Mouse (Mus musculus) hindbrain, embryonic 13.5 days (tissue): Measurements from ENCODE around the gene Agmat. TPM values are rescaled to one million over a fixed set of nuclear protein-coding genes. Genes with fewer than 3 reads are reported as not detected.
"Not testable (repeated sequence)": the region's sequence is repeated elsewhere in the genome, so short reads cannot be mapped to it uniquely, and the experiment has no call there.

Experiments used
- ATAC-seq: fragments of 200-750 bp; cut with Nextera tagmentation; 2 replicates; pipeline ENCODE4 v1.8.0; 2017; ENCODE audit warnings: moderate TSS enrichment; ENCODE audit not compliant: low FRiP score
- H3K27ac ChIP-seq: fragments of 300-500 bp; sonication (generic); 2 replicates; pipeline ENCODE4 v1.5.1; 2015; ENCODE audit warnings: inconsistent platforms, mild to moderate bottlenecking, moderate library complexity
- H3K27me3 ChIP-seq: fragments of 300-500 bp; sonication (generic); 2 replicates; pipeline ENCODE4 v1.6.1; 2015; ENCODE audit warnings: mild to moderate bottlenecking, inconsistent platforms
- H3K36me3 ChIP-seq: fragments of 300-500 bp; sonication (generic); 2 replicates; pipeline ENCODE4 v1.6.1; 2015; ENCODE audit warnings: mild to moderate bottlenecking, inconsistent platforms
- H3K4me1 ChIP-seq: fragments of 300-500 bp; sonication (generic); replicated peaks from 2 replicates; pipeline ENCODE4 v1.6.1; 2015; ENCODE audit warnings: inconsistent platforms
- H3K4me2 ChIP-seq: fragments of 300-500 bp; sonication (generic); 2 replicates; pipeline ENCODE4 v1.6.1; 2015; ENCODE audit warnings: inconsistent platforms, mild to moderate bottlenecking, moderate library complexity
- H3K4me3 ChIP-seq: fragments of 300-500 bp; sonication (generic); 2 replicates; pipeline ENCODE4 v1.5.1; 2015; ENCODE audit warnings: mild to moderate bottlenecking, inconsistent platforms
- H3K9ac ChIP-seq: fragments of 300-500 bp; sonication (generic); 2 replicates; pipeline ENCODE4 v1.6.1; 2015; ENCODE audit warnings: mild to moderate bottlenecking, inconsistent platforms
- H3K9me3 ChIP-seq: fragments of 300-500 bp; sonication (generic); 2 replicates; pipeline ENCODE4 v1.6.1; 2016; ENCODE audit warnings: inconsistent platforms
- WGBS: fragments of 180-500 bp; shearing (Covaris S2); methylation state at CpG from one replicate; pipeline ENCODE4 v1.1.7; 2015; 5-methylcytosine and 5-hydroxymethylcytosine counted together
- polyA plus RNA-seq: library from polyadenylated mRNA; unstranded; fragments of >200 nt; fragmentation: Nextera tagmentation; extraction: Ambion mirVana; gene quantifications from 2 replicates; pipeline ENCODE4 v1.2.1, GENCODE M21; 2015

Agmat gene
- polyA plus RNA-seq, 1 experiment from 2014 or later = not detected

GRCm38 (mm10) chr4:141765008-141765407, 18.5 kb downstream of the Agmat start:
- peaks cover 90% of the 10 kb centered on the region for H3K36me3 ChIP-seq
- WGBS = 92% methylated on average over 3 of the region's 3 CpGs
- no peaks in the 10 kb centered on the region for H3K9me3 ChIP-seq

DNA sequence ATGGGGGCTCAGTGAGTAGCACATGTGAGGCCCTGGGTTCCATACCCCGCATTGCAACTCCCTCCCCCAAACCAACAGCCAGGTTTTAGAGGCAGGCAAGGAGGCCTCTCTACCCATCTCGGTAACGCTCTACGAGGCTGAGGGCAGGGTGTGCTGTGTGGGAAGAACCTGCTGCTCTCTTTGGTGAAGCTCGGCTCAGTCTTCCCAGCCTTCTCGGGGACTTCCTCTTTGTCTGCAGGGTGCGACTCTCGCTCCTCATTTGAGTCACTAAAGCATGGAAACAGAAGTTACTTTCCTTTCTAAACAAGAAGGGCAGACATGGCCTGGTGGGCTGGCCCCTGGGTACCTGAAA, 19.8 kb downstream of the Agmat start:
- H3K4me2 ChIP-seq = no peak overlapping the region; the same call in 1 of the 2 replicates
- H3K27me3 ChIP-seq = no peaks in the 10 kb centered on the region
- ATAC-seq = peak; percentile 41; the same call in 1 of the 2 replicates
- no peaks in the 10 kb centered on the region for H3K9me3 ChIP-seq
- peak overlapping the region; percentile 85 for H3K27ac ChIP-seq
- no peak overlapping the region for H3K9ac ChIP-seq
- peaks cover 96% of the 10 kb centered on the region for H3K36me3 ChIP-seq
- WGBS = 75% methylated on average over 8 of the region's 8 CpGs
- no peak overlapping the region for H3K4me3 ChIP-seq
- peaks cover 24% of the 10 kb centered on the region for H3K4me1 ChIP-seq

More at GRCm38 (mm10) chr4:141765008-141765407, 18.5 kb downstream of the Agmat start:
- H3K4me3 ChIP-seq = no peak overlapping the region
- no peak for ATAC-seq
- peaks cover 24% of the 10 kb centered on the region for H3K4me1 ChIP-seq
- no peak overlapping the region for H3K4me2 ChIP-seq
- H3K27ac ChIP-seq = no peak overlapping the region
- no peak overlapping the region for H3K9ac ChIP-seq
- H3K27me3 ChIP-seq = no peaks in the 10 kb centered on the region

- Histone ChIP-seq H3K27me3 (no peaks in the 10 kb centered on the region), H3K27ac (peak overlapping the region; percentile 85), H3K4me2 (no peak overlapping the region; the same call in 1 of the 2 replicates), H3K4me1 (peaks cover 24% of the 10 kb centered on the region), H3K9ac (no peak overlapping the region), H3K4me3 (no peak overlapping the region), H3K9me3 (no peaks in the 10 kb centered on the region), H3K36me3 (peaks cover 96% of the 10 kb centered on the region)
- ATAC-seq = peak; percentile 70
- 54% methylated on average over 19 of the region's 19 CpGs for WGBS
Observed at GRCm38 (mm10) chr4:141766668-141767352, 20.3 kb downstream of the Agmat start.

- Histone ChIP-seq H3K4me2 (no peak overlapping the region), H3K36me3 (peaks cover 96% of the 10 kb centered on the region), H3K4me3 (no peak overlapping the region), H3K4me1 (peaks cover 24% of the 10 kb centered on the region), H3K27me3 (no peaks in the 10 kb centered on the region), H3K9ac (peak overlapping the region; percentile 25; the same call in 1 of the 2 replicates), H3K27ac (peak overlapping the region; percentile 85), H3K9me3 (no peaks in the 10 kb centered on the region)
- WGBS = 78% methylated on average over 19 of the region's 19 CpGs
- ATAC-seq = no peak
Observed at GRCm38 (mm10) chr4:141767353-141768036, 21.0 kb downstream of the Agmat start.

- 94% methylated on average over 8 of the region's 8 CpGs for WGBS
- Histone ChIP-seq H3K36me3 (peaks cover 96% of the 10 kb centered on the region), H3K4me2 (no peak overlapping the region), H3K27ac (no peak overlapping the region), H3K4me3 (no peak overlapping the region), H3K9me3 (no peaks in the 10 kb centered on the region), H3K4me1 (peaks cover 24% of the 10 kb centered on the region), H3K27me3 (no peaks in the 10 kb centered on the region), H3K9ac (no peak overlapping the region)
- ATAC-seq = no peak
Observed at GRCm38 (mm10) chr4:141769501-141770160, 23.2 kb downstream of the Agmat start.

- 92% methylated on average over 8 of the region's 8 CpGs for WGBS
- no peak for ATAC-seq
- Histone ChIP-seq H3K4me1 (peaks cover 14% of the 10 kb centered on the region), H3K4me3 (no peak overlapping the region), H3K36me3 (peaks cover 100% of the 10 kb centered on the region), H3K27ac (no peak overlapping the region), H3K9me3 (no peaks in the 10 kb centered on the region), H3K27me3 (no peaks in the 10 kb centered on the region), H3K9ac (no peak overlapping the region), H3K4me2 (no peak overlapping the region)
Observed at GRCm38 (mm10) chr4:141771823-141772222, 25.4 kb downstream of the Agmat start.

DNA sequence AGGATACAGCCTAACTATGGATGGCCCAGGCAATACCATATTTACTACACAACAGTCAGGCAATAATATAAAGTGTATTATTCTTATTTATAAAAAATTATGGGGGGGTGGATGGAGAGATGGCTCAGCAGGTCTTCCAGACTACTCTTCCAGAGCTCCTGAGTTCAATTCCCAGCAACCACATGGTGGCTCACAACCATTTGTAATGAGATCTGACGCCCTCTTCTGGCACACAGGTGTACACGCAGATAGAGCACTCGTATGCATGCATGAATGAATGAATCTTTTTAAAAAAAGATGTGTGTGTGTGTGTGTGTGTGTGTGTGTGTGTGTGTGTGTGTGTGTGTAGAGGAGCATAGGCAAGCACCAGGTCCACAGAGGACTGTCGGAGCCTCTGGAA, 26.5 kb downstream of the Agmat start:
- not testable (repeated sequence) for H3K27ac ChIP-seq, H3K4me1 ChIP-seq, H3K4me2 ChIP-seq, ATAC-seq, H3K4me3 ChIP-seq, H3K9me3 ChIP-seq, H3K27me3 ChIP-seq, H3K9ac ChIP-seq
- H3K36me3 ChIP-seq = peaks cover 98% of the 10 kb centered on the region
- 84% methylated on average over 4 of the region's 4 CpGs for WGBS

DNA sequence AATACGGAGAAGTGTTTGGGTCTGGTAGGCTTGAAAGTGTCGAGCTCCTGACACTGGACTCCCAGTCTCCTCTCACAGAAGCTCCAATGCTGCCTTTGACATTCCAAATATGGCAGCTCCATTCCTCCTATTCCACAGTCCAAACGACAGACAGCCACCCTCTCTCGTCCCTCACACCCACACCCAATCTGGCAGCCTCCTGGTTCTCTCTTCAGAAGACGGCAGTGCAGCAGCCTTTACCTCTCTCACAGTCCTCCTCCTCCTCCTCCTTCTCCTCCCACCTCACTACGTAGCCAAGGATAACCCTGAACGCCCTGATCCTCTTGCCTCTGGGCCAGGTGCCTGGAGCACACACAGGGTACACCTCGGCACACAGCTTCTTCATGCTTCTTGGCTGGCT, 33.4 kb downstream of the Agmat start:
- WGBS = 96% methylated on average over 8 of the region's 8 CpGs
- Histone ChIP-seq H3K27ac (no peak overlapping the region), H3K4me1 (no peaks in the 10 kb centered on the region), H3K4me3 (no peak overlapping the region), H3K9me3 (no peaks in the 10 kb centered on the region), H3K27me3 (no peaks in the 10 kb centered on the region), H3K9ac (no peak overlapping the region), H3K4me2 (no peak overlapping the region), H3K36me3 (peaks cover 96% of the 10 kb centered on the region)
- ATAC-seq = no peak

DNA sequence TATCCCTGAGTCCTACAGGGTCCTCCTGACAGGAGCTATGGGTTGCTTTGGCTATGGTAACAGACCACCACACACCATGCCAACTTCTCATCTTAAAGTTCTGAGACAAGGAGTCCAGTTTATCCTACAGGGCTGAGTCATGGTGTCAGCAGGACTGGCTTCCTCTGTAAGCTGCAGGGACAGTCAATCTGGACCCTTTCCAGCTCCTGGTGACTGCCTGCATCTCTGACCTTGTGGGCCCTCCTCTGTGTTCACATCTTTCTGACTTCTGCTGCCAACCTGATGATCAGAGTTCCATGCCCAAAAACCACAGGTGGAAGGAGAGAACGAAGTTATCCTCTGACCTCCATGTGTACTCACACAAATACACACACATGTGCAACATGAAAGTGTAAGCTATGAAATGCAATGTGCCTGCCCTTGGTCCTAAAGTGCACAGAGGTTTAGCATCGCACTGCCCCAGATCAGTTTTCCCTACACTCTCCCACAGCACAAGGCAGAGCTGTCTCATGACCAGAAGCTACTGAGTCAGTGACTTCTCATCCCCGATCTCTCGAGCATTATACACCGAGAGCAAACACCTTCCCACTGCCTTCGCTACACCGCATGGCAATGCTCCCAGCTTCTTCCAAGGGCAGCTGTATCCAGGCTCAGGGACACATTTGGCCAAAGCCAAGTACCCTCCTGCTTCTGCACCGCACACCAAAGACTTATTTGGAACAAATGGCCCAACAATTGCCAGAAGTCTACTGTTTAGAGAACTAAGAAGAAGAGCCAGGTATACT, 34.9 kb downstream of the Agmat start:
- no peaks in the 10 kb centered on the region for H3K9me3 ChIP-seq
- H3K4me3 ChIP-seq = no peak overlapping the region
- peaks cover 92% of the 10 kb centered on the region for H3K36me3 ChIP-seq
- no peak overlapping the region for H3K9ac ChIP-seq
- no peak overlapping the region for H3K4me2 ChIP-seq
- H3K27me3 ChIP-seq = no peaks in the 10 kb centered on the region
- H3K4me1 ChIP-seq = no peaks in the 10 kb centered on the region
- ATAC-seq = no peak
- H3K27ac ChIP-seq = no peak overlapping the region
- 95% methylated on average over 8 of the region's 8 CpGs for WGBS

GRCm38 (mm10) chr4:141784835-141785234, 38.4 kb downstream of the Agmat start:
- peaks cover 70% of the 10 kb centered on the region for H3K36me3 ChIP-seq
- no peak for ATAC-seq

DNA sequence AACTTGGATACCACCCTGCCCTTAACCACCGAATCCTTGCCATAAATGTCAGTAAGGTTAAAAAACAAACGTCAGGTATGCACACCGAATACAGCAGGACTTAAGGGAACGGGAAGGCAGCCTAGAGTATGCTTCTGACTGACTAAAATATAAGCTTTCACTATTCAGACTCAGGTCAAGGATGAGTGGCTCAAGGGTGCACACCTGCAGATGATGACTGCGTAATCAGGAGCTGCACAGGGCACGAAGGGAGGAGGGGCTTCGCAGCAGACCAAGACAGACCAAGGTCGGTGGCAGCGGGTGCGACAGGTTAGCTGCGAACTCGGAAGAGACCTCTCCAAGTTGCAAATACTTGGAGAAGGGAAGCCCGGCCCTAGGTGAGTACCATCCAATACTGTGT, 39.7 kb downstream of the Agmat start:
- WGBS = 96% methylated on average over 13 of the region's 13 CpGs
- H3K4me2 ChIP-seq = no peak overlapping the region
- no peak overlapping the region for H3K9ac ChIP-seq
- H3K4me3 ChIP-seq = no peak overlapping the region
- no peak for ATAC-seq
- no peaks in the 10 kb centered on the region for H3K9me3 ChIP-seq
- no peaks in the 10 kb centered on the region for H3K27me3 ChIP-seq
- H3K36me3 ChIP-seq = peaks cover 57% of the 10 kb centered on the region
- H3K27ac ChIP-seq = no peak overlapping the region
- peaks cover 10% of the 10 kb centered on the region for H3K4me1 ChIP-seq

More at GRCm38 (mm10) chr4:141784835-141785234, 38.4 kb downstream of the Agmat start:
- no peak overlapping the region for H3K27ac ChIP-seq
- peaks cover 4% of the 10 kb centered on the region for H3K4me1 ChIP-seq
- H3K9ac ChIP-seq = no peak overlapping the region
- no peak overlapping the region for H3K4me2 ChIP-seq
- H3K27me3 ChIP-seq = no peaks in the 10 kb centered on the region
- no peak overlapping the region for H3K4me3 ChIP-seq
- no peaks in the 10 kb centered on the region for H3K9me3 ChIP-seq
- 82% methylated on average over 5 of the region's 5 CpGs for WGBS

- peaks cover 11% of the 10 kb centered on the region for H3K4me1 ChIP-seq
- H3K36me3 ChIP-seq = peaks cover 48% of the 10 kb centered on the region
- no peaks in the 10 kb centered on the region for H3K9me3 ChIP-seq
- H3K4me3 ChIP-seq = no peak overlapping the region
- no peaks in the 10 kb centered on the region for H3K27me3 ChIP-seq
- WGBS = 81% methylated on average over 6 of the region's 6 CpGs
- H3K4me2 ChIP-seq = no peak overlapping the region
- no peak for ATAC-seq
- H3K27ac ChIP-seq = no peak overlapping the region
- no peak overlapping the region for H3K9ac ChIP-seq
Observed at GRCm38 (mm10) chr4:141787046-141787445, 40.6 kb downstream of the Agmat start.
